Mouse (Mus musculus) CH12.LX (cell line): Measurements from ENCODE around the gene Cmip. TPM values are rescaled to one million over a fixed set of nuclear protein-coding genes. Genes with fewer than 3 reads are reported as not detected.

Experiments
- DNase-seq: peaks from one replicate; pipeline ENCODE4 v3.0.0-alpha.2; 2013; ENCODE audit errors: extremely low read depth
- H3K27ac ChIP-seq: 2 replicates; pipeline ENCODE4 v1.5.1; 2012; ENCODE audit warnings: low read depth, mild to moderate bottlenecking, control low read depth, moderate library complexity; ENCODE audit not compliant: insufficient read depth
- H3K27me3 ChIP-seq: replicated peaks from 2 replicates; pipeline ENCODE3; 2012; ENCODE audit warnings: inconsistent platforms
- H3K36me3 ChIP-seq, 2 experiments: replicated peaks in 1 of 2; 2 replicates each; pipeline versions ENCODE3 to v1.6.1; 2012; ENCODE audit warnings: inconsistent platforms in 1 of 2, low read length in 1 of 2, mild to moderate bottlenecking in 1 of 2, mixed read lengths in 1 of 2, moderate library complexity in 1 of 2; ENCODE audit not compliant: control insufficient read depth in 1 of 2, insufficient read depth in 1 of 2
- H3K4me1 ChIP-seq, 2 experiments: 2 replicates each; pipeline ENCODE4 v1.6.1; 2012; ENCODE audit warnings: inconsistent platforms in 1 of 2, moderate library complexity in 1 of 2; ENCODE audit not compliant: insufficient read depth in 2 of 2, control insufficient read depth in 1 of 2
- H3K4me2 ChIP-seq: 2 replicates; pipeline ENCODE4 v1.6.1; 2012; ENCODE audit warnings: low read depth, mild to moderate bottlenecking, control low read depth; ENCODE audit not compliant: poor library complexity, insufficient read depth, severe bottlenecking
- H3K4me3 ChIP-seq, 3 experiments: fragments of 150-350 bp in 1 of 3; sonication (generic) in 1 of 3; replicated peaks in 1 of 3; 2 replicates each; pipeline versions ENCODE3 to v1.5.1; 2011 to 2012; ENCODE audit warnings: low read depth in 2 of 3, low read length in 2 of 3, mild to moderate bottlenecking in 2 of 3, moderate library complexity in 2 of 3, control low read depth in 1 of 3, improper control_type of control experiment in 1 of 3, inconsistent platforms in 1 of 3, mixed read lengths in 1 of 3; ENCODE audit not compliant: poor library complexity in 1 of 3
- H3K79me2 ChIP-seq: replicated peaks from 2 replicates; pipeline ENCODE4 v1.6.1; 2012; ENCODE audit warnings: mild to moderate bottlenecking, moderate library complexity; ENCODE audit not compliant: control insufficient read depth, poor library complexity, insufficient read depth, severe bottlenecking; ENCODE audit errors: extremely low read depth
- H3K9ac ChIP-seq: 2 replicates; pipeline ENCODE4 v1.6.1; 2012; ENCODE audit warnings: low read depth, mild to moderate bottlenecking, control low read depth, moderate library complexity; ENCODE audit not compliant: insufficient read depth
- H3K9me3 ChIP-seq: replicated peaks from 2 replicates; pipeline ENCODE3; 2012; ENCODE audit warnings: low read length, inconsistent platforms, mixed read lengths
- CHD2 ChIP-seq: IDR thresholded peaks from 2 replicates; pipeline ENCODE4 v1.6.1; 2011; ENCODE audit warnings: low read length, improper control_type of control experiment
- CTCF ChIP-seq, 2 experiments: IDR thresholded peaks in 1 of 2; conservative IDR thresholded peaks in 1 of 2; 2 replicates each; pipeline ENCODE4 v1.5.1; 2011 to 2012; ENCODE audit warnings: low read depth in 2 of 2, low read length in 2 of 2, improper control_type of control experiment in 1 of 2, inconsistent platforms in 1 of 2, mild to moderate bottlenecking in 1 of 2, moderate library complexity in 1 of 2
- ELF1 ChIP-seq: IDR thresholded peaks from 2 replicates; pipeline ENCODE4 v1.6.1; 2014; ENCODE audit warnings: low read depth, mild to moderate bottlenecking, inconsistent platforms, low read length, improper control_type of control experiment
- EP300 ChIP-seq: IDR thresholded peaks from 2 replicates; pipeline ENCODE4 v1.6.1; 2011; ENCODE audit warnings: low read length, improper control_type of control experiment
- HCFC1 ChIP-seq: IDR thresholded peaks from 2 replicates; pipeline ENCODE4 v1.6.1; 2012; ENCODE audit warnings: low read depth, mild to moderate bottlenecking, inconsistent platforms, low read length, improper control_type of control experiment
- IRF4 ChIP-seq: IDR thresholded peaks from 2 replicates; pipeline ENCODE4 v1.6.1; 2014; ENCODE audit warnings: low read depth, mild to moderate bottlenecking, inconsistent platforms, low read length, improper control_type of control experiment
- JUN ChIP-seq: IDR thresholded peaks from 2 replicates; pipeline ENCODE4 v1.6.1; 2011; ENCODE audit warnings: low read depth, mild to moderate bottlenecking, low read length, improper control_type of control experiment, moderate library complexity; ENCODE audit not compliant: insufficient read depth
- KAT2A ChIP-seq: IDR thresholded peaks from 2 replicates; pipeline ENCODE4 v1.6.1; 2012; ENCODE audit warnings: low read length, improper control_type of control experiment, inconsistent platforms; ENCODE audit not compliant: insufficient replicate concordance
- MAFK ChIP-seq: IDR thresholded peaks from 2 replicates; pipeline ENCODE4 v1.6.1; 2011; ENCODE audit warnings: low read length, improper control_type of control experiment; ENCODE audit not compliant: insufficient replicate concordance
- MAZ ChIP-seq: IDR thresholded peaks from 2 replicates; pipeline ENCODE4 v1.6.1; 2012; ENCODE audit warnings: low read depth, mild to moderate bottlenecking, inconsistent platforms, low read length, improper control_type of control experiment, moderate library complexity
- MXI1 ChIP-seq: IDR thresholded peaks from 2 replicates; pipeline ENCODE4 v1.6.1; 2011; ENCODE audit warnings: mild to moderate bottlenecking, low read depth, low read length, improper control_type of control experiment
- MYC ChIP-seq: IDR thresholded peaks from 2 replicates; pipeline ENCODE4 v1.6.1; 2011; ENCODE audit warnings: low read depth, mild to moderate bottlenecking, improper control_type of control experiment, low read length
- NELFE ChIP-seq: IDR thresholded peaks from 2 replicates; pipeline ENCODE4 v1.6.1; 2011; ENCODE audit warnings: low read depth, low read length, improper control_type of control experiment
- NRF1 ChIP-seq: IDR thresholded peaks from 2 replicates; pipeline ENCODE4 v1.6.1; 2014; ENCODE audit warnings: low read depth, mild to moderate bottlenecking, inconsistent platforms, low read length, improper control_type of control experiment, moderate library complexity
- PAX5 ChIP-seq: IDR thresholded peaks from 2 replicates; pipeline ENCODE4 v1.6.1; 2012; ENCODE audit warnings: low read length, inconsistent platforms, mixed read lengths
- POLR2AphosphoS2 ChIP-seq: IDR thresholded peaks from 2 replicates; pipeline ENCODE4 v1.6.1; 2011; ENCODE audit warnings: low read depth, low read length, improper control_type of control experiment
- SMC3 ChIP-seq: IDR thresholded peaks from 2 replicates; pipeline ENCODE4 v1.6.1; 2011; ENCODE audit warnings: low read depth, low read length, improper control_type of control experiment
- USF1 ChIP-seq: IDR thresholded peaks from 2 replicates; pipeline ENCODE4 v1.6.1; 2014; ENCODE audit warnings: low read depth, mild to moderate bottlenecking, inconsistent platforms, low read length, improper control_type of control experiment
- ZKSCAN1 ChIP-seq: IDR thresholded peaks from 2 replicates; pipeline ENCODE4 v1.6.1; 2012; ENCODE audit warnings: low read depth, inconsistent platforms, low read length, improper control_type of control experiment, borderline replicate concordance
- ZMIZ1 ChIP-seq: IDR thresholded peaks from 2 replicates; pipeline ENCODE4 v1.6.1; 2012; ENCODE audit warnings: low read depth, mild to moderate bottlenecking, inconsistent platforms, low read length, improper control_type of control experiment
- ZNF384 ChIP-seq: IDR thresholded peaks from 2 replicates; pipeline ENCODE4 v1.6.1; 2012; ENCODE audit warnings: low read depth, low read length, improper control_type of control experiment, inconsistent platforms
- dilution Hi-C: fragments of 300-500 bp; cut with MboI; formaldehyde crosslinking; loops from 2 replicates; pipeline ENCODE4 v1.14.3; 2020; ENCODE audit warnings: low sequenced_read_pairs; ENCODE audit not compliant: extremely low pct_unique_long_range_greater_than_20kb, extremely low pct_ligation_motif_present
- in situ Hi-C: fragments of 300-500 bp; cut with MboI; formaldehyde crosslinking; loops from 3 replicates; pipeline ENCODE4 v1.14.3; 2019; ENCODE audit warnings: low sequenced_read_pairs, low pct_ligation_motif_present, low pct_unique_long_range_greater_than_20kb, mixed read lengths
- polyA plus RNA-seq: library from polyadenylated mRNA; unstranded; fragments of >175 nt; gene quantifications from 2 replicates; pipeline ENCODE4 v1.2.1, GENCODE M21; 2012; ENCODE audit warnings: low read depth; ENCODE audit not compliant: insufficient read length
- total RNA-seq, 2 experiments: library from RNA; depleted of rRNA; stranded (reverse); fragments of 300-350 nt in 1 of 2; fragments of >200 nt in 1 of 2; gene quantifications; 2 replicates each; pipeline ENCODE4 v1.2.3; 2012 to 2014

Cmip gene
- total and polyA plus RNA-seq, 3 experiments: 5.2 to 39.0 (median 16.5) TPM

- dilution Hi-C loops (no loop called here), in situ Hi-C loops (no loop called here)
- peaks cover 12 to 72% of the 10 kb centered on the region in 2 experiments; a peak in 3 of 4 replicates for H3K4me1 ChIP-seq
- no peaks in the 10 kb centered on the region; the same call in 1 of the 2 replicates for H3K79me2 ChIP-seq
- no peak overlapping the region for H3K9ac ChIP-seq
- no peaks in the 10 kb centered on the region for H3K27me3 ChIP-seq
- no peak overlapping the region for H3K4me3 ChIP-seq
- H3K27ac ChIP-seq: no peak overlapping the region
- DNase-seq: no peak
- no peak for TF ChIP-seq NELFE
- no peak overlapping the region for H3K4me2 ChIP-seq
- H3K36me3 ChIP-seq: peaks cover 0 to 50% of the 10 kb centered on the region in 2 experiments
- no peaks in the 10 kb centered on the region for H3K9me3 ChIP-seq
Measured at GRCm38 (mm10) chr8:117367441-117367840, 110.6 kb downstream of the Cmip start.

- dilution Hi-C loops (no loop called here), in situ Hi-C loops (no loop called here)
- H3K27me3 ChIP-seq: no peaks in the 10 kb centered on the region
- no peak overlapping the region for H3K9ac ChIP-seq
- no peak overlapping the region for H3K4me3 ChIP-seq
- H3K27ac ChIP-seq: no peak overlapping the region
- DNase-seq: no peak
- no peak overlapping the region for H3K4me2 ChIP-seq
- no peak for TF ChIP-seq CHD2
- no peak for TF ChIP-seq ZKSCAN1
- TF ChIP-seq HCFC1: no peak
- no peak for TF ChIP-seq MYC
- TF ChIP-seq USF1: no peak
- TF ChIP-seq SMC3: no peak
- TF ChIP-seq POLR2AphosphoS2: no peak
- no peak for TF ChIP-seq PAX5
- TF ChIP-seq IRF4: no peak
- no peak for TF ChIP-seq KAT2A
- peaks cover 0 to 47% of the 10 kb centered on the region in 2 experiments for H3K36me3 ChIP-seq
- peaks cover 10 to 65% of the 10 kb centered on the region in 2 experiments; a peak in 3 of 4 replicates for H3K4me1 ChIP-seq
- no peaks in the 10 kb centered on the region for H3K9me3 ChIP-seq
- H3K79me2 ChIP-seq: no peaks in the 10 kb centered on the region
Measured at GRCm38 (mm10) chr8:117368781-117369180, 111.9 kb downstream of the Cmip start.

GRCm38 (mm10) chr8:117370009-117370408 is 113.1 kb downstream of the Cmip start:
- Histone ChIP-seq H3K36me3 (peaks cover 0 to 47% of the 10 kb centered on the region in 2 experiments), H3K4me1 (peaks cover 10 to 69% of the 10 kb centered on the region in 2 experiments; a peak in 3 of 4 replicates), H3K4me3 (no peak overlapping the region), H3K4me2 (no peak overlapping the region), H3K9ac (no peak overlapping the region), H3K27ac (no peak overlapping the region), H3K79me2 (no peaks in the 10 kb centered on the region), H3K27me3 (no peaks in the 10 kb centered on the region), H3K9me3 (no peaks in the 10 kb centered on the region)
- DNase-seq: no peak
- in situ Hi-C loops: no loop called here
- TF ChIP-seq HCFC1: no peak
- TF ChIP-seq POLR2AphosphoS2: no peak
- no peak for TF ChIP-seq MAFK
- TF ChIP-seq JUN: no peak
- no peak for TF ChIP-seq MAZ
- TF ChIP-seq ZKSCAN1: no peak
- no peak for TF ChIP-seq ZNF384
- TF ChIP-seq CHD2: no peak
- TF ChIP-seq MXI1: no peak
- TF ChIP-seq EP300: no peak
- TF ChIP-seq ZMIZ1: no peak
- TF ChIP-seq CTCF (conservative IDR thresholded peaks at IDR 0.05 in 1 of 2, IDR thresholded peaks at IDR 0.05 in 1 of 2; ENCODE audit: low read depth in 2 of 2, low read length in 2 of 2): no peak
- no peak for TF ChIP-seq ELF1
- no peak for TF ChIP-seq USF1
- TF ChIP-seq KAT2A: no peak
- no peak for TF ChIP-seq PAX5
- no peak for TF ChIP-seq NRF1
- dilution Hi-C loops: no loop called here
